Mouse (Mus musculus) liver, embryonic 11.5 days (tissue): Measurements from ENCODE around the gene Opalin. TPM values are rescaled to one million over a fixed set of nuclear protein-coding genes. Genes with fewer than 3 reads are reported as not detected.

Source experiments
- ATAC-seq: fragments of 200-750 bp; cut with Nextera tagmentation; replicated peaks from 2 replicates; pipeline ENCODE4 v1.8.0; 2017; ENCODE audit warnings: moderate number of reproducible peaks, mild to moderate bottlenecking, moderate TSS enrichment, moderate library complexity; ENCODE audit not compliant: low FRiP score
- DNase-seq: peaks from one replicate; pipeline ENCODE4 v3.0.0-alpha.2; 2017; ENCODE audit warnings: low spot score
- H3K27ac ChIP-seq: fragments of 300-500 bp; sonication (generic); 2 replicates; pipeline ENCODE4 v1.5.1; 2014; ENCODE audit warnings: mild to moderate bottlenecking, low read depth, low read length, control low read depth
- H3K27me3 ChIP-seq: fragments of 300-500 bp; sonication (generic); replicated peaks from 2 replicates; pipeline ENCODE4 v1.6.1; 2014; ENCODE audit warnings: low read length, mixed read lengths; ENCODE audit not compliant: control insufficient read depth, insufficient read depth
- H3K36me3 ChIP-seq: fragments of 300-500 bp; sonication (generic); 2 replicates; pipeline ENCODE4 v1.6.1; 2014; ENCODE audit warnings: mild to moderate bottlenecking, low read length, moderate library complexity, mixed read lengths; ENCODE audit not compliant: control insufficient read depth, insufficient read depth
- H3K4me1 ChIP-seq: fragments of 300-500 bp; sonication (generic); replicated peaks from 2 replicates; pipeline ENCODE4 v1.6.1; 2014; ENCODE audit warnings: low read length, mixed read lengths; ENCODE audit not compliant: control insufficient read depth, insufficient read depth
- H3K4me2 ChIP-seq: fragments of 300-500 bp; sonication (generic); 2 replicates; pipeline ENCODE4 v1.6.1; 2014; ENCODE audit warnings: mild to moderate bottlenecking, control low read depth, moderate library complexity
- H3K4me3 ChIP-seq: fragments of 300-500 bp; sonication (generic); 2 replicates; pipeline ENCODE4 v1.5.1; 2014; ENCODE audit warnings: low read depth, low read length, control low read depth
- H3K9ac ChIP-seq: fragments of 300-500 bp; sonication (generic); 2 replicates; pipeline ENCODE4 v1.6.1; 2014; ENCODE audit warnings: low read depth, low read length, control low read depth
- H3K9me3 ChIP-seq: fragments of 300-500 bp; sonication (generic); 2 replicates; pipeline ENCODE4 v1.6.1; 2016; ENCODE audit warnings: low read length, inconsistent platforms, mixed read lengths; ENCODE audit not compliant: control insufficient read depth
- WGBS: fragments of 180-500 bp; shearing (Covaris S2); extraction: QIAGEN DNeasy Blood & Tissue Kit; methylation state at CpG from one replicate; pipeline ENCODE4 v1.1.7; 2014; 5-methylcytosine and 5-hydroxymethylcytosine counted together
- polyA plus RNA-seq: library from polyadenylated mRNA; unstranded; fragments of >200 nt; fragmentation: Nextera tagmentation; extraction: Ambion mirVana; gene quantifications from 2 replicates; pipeline ENCODE4 v1.2.1, GENCODE M21; 2014

Opalin gene
- polyA plus RNA-seq, 1 experiment from 2014 or later, result not detected

GRCm38 (mm10) chr19:41088491-41088890 lies 11.6 kb upstream of the Opalin start:
- peak overlapping the region; percentile 49; the same call in 1 of the 2 replicates for H3K4me2 ChIP-seq
- H3K9ac ChIP-seq, result no peak overlapping the region

GRCm38 (mm10) chr19:41087901-41088300 lies 11.0 kb upstream of the Opalin start:
- Histone ChIP-seq H3K4me1 (no peaks in the 10 kb centered on the region), H3K4me2 (no peak overlapping the region), H3K9me3 (no peaks in the 10 kb centered on the region), H3K36me3 (no peaks in the 10 kb centered on the region), H3K4me3 (no peak overlapping the region), H3K9ac (no peak overlapping the region), H3K27ac (no peak overlapping the region), H3K27me3 (peaks cover 11% of the 10 kb centered on the region; the same call in 1 of the 2 replicates)
- WGBS, result 53% methylated on average over 4 of the region's 4 CpGs
- ATAC-seq (no peak), DNase-seq (no peak)

More at GRCm38 (mm10) chr19:41088491-41088890, 11.6 kb upstream of the Opalin start:
- WGBS, result 28% methylated on average over 18 of the region's 18 CpGs
- no peak for ATAC-seq
- Histone ChIP-seq H3K27me3 (peaks cover 11% of the 10 kb centered on the region; the same call in 1 of the 2 replicates), H3K9me3 (no peaks in the 10 kb centered on the region), H3K36me3 (no peaks in the 10 kb centered on the region), H3K27ac (no peak overlapping the region), H3K4me3 (no peak overlapping the region), H3K4me1 (no peaks in the 10 kb centered on the region)
- DNase-seq, result no peak

DNA sequence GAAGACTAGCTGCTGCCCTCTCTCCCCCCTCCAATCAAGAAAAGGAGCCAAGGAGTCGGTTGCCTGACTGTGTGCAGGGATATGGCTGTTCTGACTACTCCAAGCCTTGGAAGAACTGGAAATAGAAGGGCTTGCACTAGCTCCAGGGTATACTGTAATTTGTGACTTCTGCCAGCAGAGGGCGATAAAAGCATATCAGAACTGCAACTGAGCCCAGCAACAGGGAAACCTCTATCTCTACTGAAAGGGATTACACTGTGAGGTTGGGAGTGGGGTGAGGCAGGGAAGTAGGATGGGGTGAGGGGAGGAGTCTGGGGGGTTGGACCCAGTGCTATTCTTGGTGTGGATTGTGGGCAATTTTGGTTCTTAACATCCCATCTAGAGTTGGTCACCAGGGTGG lies 9.8 kb upstream of the Opalin start:
- Histone ChIP-seq H3K27me3 (peaks cover 11% of the 10 kb centered on the region; the same call in 1 of the 2 replicates), H3K36me3 (no peaks in the 10 kb centered on the region), H3K4me2 (no peak overlapping the region), H3K4me3 (no peak overlapping the region), H3K9ac (no peak overlapping the region), H3K9me3 (no peaks in the 10 kb centered on the region), H3K4me1 (no peaks in the 10 kb centered on the region), H3K27ac (no peak overlapping the region)
- ATAC-seq, result no peak
- WGBS, result 3% methylated on average over 2 of the region's 2 CpGs
- DNase-seq, result peak; percentile 54

DNA sequence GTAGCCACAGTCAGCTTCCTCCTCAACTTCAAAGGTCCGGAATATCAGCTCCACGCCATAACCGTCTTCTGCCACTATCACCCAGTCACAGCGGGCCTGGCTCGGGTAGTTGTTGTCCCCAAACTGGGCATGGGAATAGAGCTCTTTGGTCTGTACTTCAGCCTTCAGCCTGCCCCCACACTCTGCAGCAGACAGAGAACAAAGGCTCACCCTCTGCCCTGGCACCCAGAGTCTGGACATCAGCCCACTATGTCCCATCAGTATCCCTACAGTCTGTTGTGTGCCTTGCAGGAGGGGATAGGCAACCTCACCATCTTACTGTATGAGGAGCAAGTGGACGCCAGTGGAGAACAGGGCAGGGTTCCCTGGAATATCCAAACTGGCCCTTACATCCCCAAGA lies 9.4 kb upstream of the Opalin start:
- H3K4me3 ChIP-seq, result no peak overlapping the region
- no peaks in the 10 kb centered on the region for H3K9me3 ChIP-seq
- WGBS, result 74% methylated on average over 6 of the region's 6 CpGs

DNA sequence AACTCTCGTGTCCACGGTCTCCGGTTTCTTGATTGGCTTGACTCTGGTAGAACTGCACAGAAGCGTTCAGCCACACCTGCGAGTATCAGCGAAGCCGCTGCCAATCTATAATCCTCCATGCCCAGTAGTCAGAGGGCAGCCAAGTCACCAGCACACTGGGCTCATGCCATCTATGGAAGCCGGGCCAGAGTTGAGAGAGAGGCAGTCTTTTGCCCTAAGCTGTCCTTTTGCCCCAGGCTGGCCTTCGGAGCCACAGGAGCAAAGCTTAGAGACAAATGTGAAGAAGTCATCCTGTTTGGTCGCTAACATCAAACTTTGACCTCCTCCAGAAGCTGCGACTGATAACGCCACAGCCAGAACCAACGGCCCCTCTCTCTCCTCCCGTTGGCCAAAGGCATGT lies 6.7 kb upstream of the Opalin start:
- Histone ChIP-seq H3K4me1 (no peaks in the 10 kb centered on the region), H3K9me3 (no peaks in the 10 kb centered on the region), H3K9ac (no peak overlapping the region), H3K27ac (no peak overlapping the region), H3K36me3 (no peaks in the 10 kb centered on the region), H3K4me3 (no peak overlapping the region), H3K27me3 (0 out of 2 replicates have a peak, but pooled peaks cover 6% of the 10 kb centered on the region), H3K4me2 (no peak overlapping the region)
- ATAC-seq, result no peak
- DNase-seq, result no peak
- whole genome bisulfite sequencing, result 76% methylated on average over 14 of the region's 14 CpGs

More for the DNA sequence above, 9.4 kb upstream of the Opalin start:
- ATAC-seq (no peak), DNase-seq (no peak)
- Histone ChIP-seq H3K27me3 (peaks cover 11% of the 10 kb centered on the region; the same call in 1 of the 2 replicates), H3K9ac (no peak overlapping the region), H3K4me2 (no peak overlapping the region), H3K36me3 (no peaks in the 10 kb centered on the region), H3K4me1 (no peaks in the 10 kb centered on the region), H3K27ac (no peak overlapping the region)

- H3K9ac ChIP-seq, result no peak overlapping the region
- no peak overlapping the region for H3K27ac ChIP-seq
- no peaks in the 10 kb centered on the region for H3K9me3 ChIP-seq
- no peaks in the 10 kb centered on the region for H3K36me3 ChIP-seq
- 83% methylated on average over 3 of the region's 3 CpGs for WGBS
- no peak overlapping the region for H3K4me3 ChIP-seq
- no peak overlapping the region for H3K4me2 ChIP-seq
- no peaks in the 10 kb centered on the region for H3K4me1 ChIP-seq
- no peak for DNase-seq
- no peaks in the 10 kb centered on the region for H3K27me3 ChIP-seq
- ATAC-seq, result no peak
Measured at GRCm38 (mm10) chr19:41081589-41081988, 4.7 kb upstream of the Opalin start.

- Histone ChIP-seq H3K27ac (no peak overlapping the region), H3K4me1 (no peaks in the 10 kb centered on the region), H3K27me3 (no peaks in the 10 kb centered on the region), H3K9me3 (no peaks in the 10 kb centered on the region), H3K9ac (no peak overlapping the region), H3K4me2 (no peak overlapping the region), H3K4me3 (no peak overlapping the region), H3K36me3 (no peaks in the 10 kb centered on the region)
- ATAC-seq, result no peak
- WGBS, result 81% methylated on average over 14 of the region's 14 CpGs
- DNase-seq, result no peak
Measured at GRCm38 (mm10) chr19:41073746-41074455, 3.0 kb downstream of the Opalin start.

- Histone ChIP-seq H3K27me3 (no peaks in the 10 kb centered on the region), H3K9ac (no peak overlapping the region), H3K36me3 (no peaks in the 10 kb centered on the region), H3K4me1 (no peaks in the 10 kb centered on the region), H3K9me3 (no peaks in the 10 kb centered on the region), H3K27ac (no peak overlapping the region), H3K4me3 (no peak overlapping the region), H3K4me2 (no peak overlapping the region)
- DNase-seq, result peak; percentile 70
- WGBS, result 8% methylated on average over 8 of the region's 8 CpGs
- ATAC-seq, result 0 out of 2 replicates have a peak, but pooled peaks have one; percentile 34
Measured at GRCm38 (mm10) chr19:41071500-41071899, 5.4 kb downstream of the Opalin start.

DNA sequence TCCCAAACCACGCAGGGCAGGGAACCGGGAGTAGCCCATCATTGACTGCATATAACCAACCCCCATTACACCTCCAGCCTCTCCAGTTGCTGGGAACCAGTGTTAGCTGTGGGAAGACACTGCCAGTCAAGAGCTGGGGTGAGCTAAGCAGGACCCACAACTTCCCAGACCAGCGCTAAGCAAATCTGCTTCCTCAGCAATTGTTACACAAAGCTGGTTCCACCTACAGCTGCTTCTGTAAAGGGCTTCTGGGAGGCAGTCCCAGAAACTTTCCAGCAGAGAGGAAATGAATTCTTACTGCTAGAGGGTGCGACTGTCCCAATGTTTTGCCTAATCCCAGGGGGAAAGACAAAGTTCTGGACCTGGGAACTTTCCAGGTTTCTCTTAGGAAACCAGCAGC lies 22.2 kb downstream of the Opalin start:
- no peaks in the 10 kb centered on the region for H3K27me3 ChIP-seq
- H3K4me1 ChIP-seq, result no peaks in the 10 kb centered on the region
- no peak overlapping the region for H3K27ac ChIP-seq
- no peak overlapping the region for H3K4me2 ChIP-seq
- H3K4me3 ChIP-seq, result no peak overlapping the region
- no peak overlapping the region for H3K9ac ChIP-seq
- WGBS, result 63% methylated on average over 4 of the region's 4 CpGs
- no peaks in the 10 kb centered on the region for H3K36me3 ChIP-seq
- ATAC-seq (no peak), DNase-seq (no peak)
- H3K9me3 ChIP-seq, result no peaks in the 10 kb centered on the region
